Mouse (Mus musculus) bone marrow macrophage, adult 2 months (primary cell): ENCODE results near the gene Tspan18. TPM values are rescaled to one million over a fixed set of nuclear protein-coding genes. Genes with fewer than 3 reads are reported as not detected.

Experiments
- H3K27ac ChIP-seq: 2 replicates; pipeline ENCODE4 v1.5.1; 2012; ENCODE audit warnings: low read depth, low read length; ENCODE audit not compliant: insufficient read depth
- H3K4me1 ChIP-seq: 2 replicates; pipeline ENCODE4 v1.6.1; 2012; ENCODE audit warnings: low read length; ENCODE audit not compliant: control insufficient read depth, insufficient read depth
- H3K4me3 ChIP-seq: 2 replicates; pipeline ENCODE4 v1.5.1; 2012; ENCODE audit warnings: mild to moderate bottlenecking, low read length, moderate library complexity; ENCODE audit not compliant: insufficient read depth
- CTCF ChIP-seq: IDR thresholded peaks from 2 replicates; pipeline ENCODE4 v1.5.1; 2012; ENCODE audit warnings: low read depth, mild to moderate bottlenecking, low read length, moderate library complexity
- POLR2A ChIP-seq: IDR thresholded peaks from 2 replicates; pipeline ENCODE4 v1.6.1; 2012; ENCODE audit warnings: mild to moderate bottlenecking, low read depth, low read length, borderline replicate concordance
- polyA plus RNA-seq: library from polyadenylated mRNA; stranded (reverse); fragments of >200 nt; gene quantifications from 2 replicates; pipeline ENCODE4 v1.2.4, GENCODE M21; 2012; ENCODE audit not compliant: missing spikeins, insufficient read depth, insufficient read length

Gene Tspan18
- polyA plus RNA-seq, 1 experiment, result not detected

DNA sequence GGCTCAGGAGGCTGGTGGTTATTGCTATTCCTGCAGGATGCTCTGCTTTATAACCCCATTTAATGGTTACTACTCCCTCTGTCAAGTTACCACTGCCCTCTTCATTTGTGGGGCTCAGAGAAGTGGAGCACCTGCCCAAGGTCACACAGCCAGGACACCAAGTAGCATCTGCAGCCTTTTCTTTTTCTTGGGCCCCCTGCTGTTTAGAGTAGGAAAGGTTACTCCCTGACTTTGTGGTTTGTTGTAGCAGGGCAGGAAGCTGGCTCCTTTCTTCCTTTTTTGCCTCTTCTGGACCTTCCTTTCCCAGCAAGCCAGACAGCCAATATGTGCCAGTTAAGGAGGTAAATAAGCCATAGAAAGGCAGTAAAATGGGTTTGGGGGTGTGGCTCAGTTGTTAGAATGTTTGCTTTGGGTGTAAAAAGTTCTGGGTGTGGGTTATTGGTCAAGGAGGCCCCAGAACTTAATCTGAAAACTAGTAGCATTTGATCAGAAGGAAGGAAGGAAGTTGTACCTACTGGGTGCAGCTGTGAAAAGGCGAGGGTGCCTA, 179.7 kb downstream of the Tspan18 start:
- Histone ChIP-seq H3K27ac (no peak overlapping the region), H3K4me3 (no peak overlapping the region), H3K4me1 (no peaks in the 10 kb centered on the region)
- TF ChIP-seq POLR2A, result no peak

DNA sequence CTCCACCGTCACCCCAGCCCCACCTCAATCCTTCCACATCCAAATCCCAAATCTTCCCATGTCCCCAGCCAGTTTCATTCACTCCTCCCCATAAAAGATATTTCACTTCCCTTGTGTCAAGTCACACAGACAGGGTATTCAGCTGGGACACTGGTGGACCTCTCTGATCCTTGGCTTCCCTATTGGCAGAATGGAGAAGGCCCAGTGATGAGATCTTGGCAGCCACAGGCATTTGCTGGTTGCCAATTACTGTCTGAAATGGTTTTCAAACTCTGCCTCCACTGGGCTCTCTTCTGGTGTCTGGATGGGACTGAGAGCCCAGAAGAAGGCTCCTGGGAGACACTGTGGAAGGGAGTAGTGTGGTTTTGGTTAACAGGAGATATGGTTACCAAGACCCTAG, 180.5 kb downstream of the Tspan18 start:
- no peak for TF ChIP-seq POLR2A
- no peak for TF ChIP-seq CTCF

GRCm38 (mm10) chr2:93152883-93153491, 181.3 kb downstream of the Tspan18 start:
- TF ChIP-seq CTCF, result no peak
- TF ChIP-seq POLR2A, result no peak
- no peak overlapping the region for H3K27ac ChIP-seq
- no peaks in the 10 kb centered on the region for H3K4me1 ChIP-seq
- no peak overlapping the region for H3K4me3 ChIP-seq

More for the DNA sequence above, 180.5 kb downstream of the Tspan18 start:
- H3K27ac ChIP-seq, result no peak overlapping the region
- H3K4me3 ChIP-seq, result no peak overlapping the region
- H3K4me1 ChIP-seq, result no peaks in the 10 kb centered on the region

GRCm38 (mm10) chr2:93152191-93152601, 182.1 kb downstream of the Tspan18 start:
- no peak overlapping the region for H3K4me3 ChIP-seq
- TF ChIP-seq POLR2A (no peak), CTCF (no peak)
- H3K27ac ChIP-seq, result no peak overlapping the region
- H3K4me1 ChIP-seq, result no peaks in the 10 kb centered on the region

Other genes starting within 250 kb of the Tspan18 start
- gene Trp53i11, start 147.0 kb downstream of the Tspan18 start, polyA plus RNA-seq, result not detected in 2 replicates
- gene Cd82, start 128.6 kb upstream of the Tspan18 start, polyA plus RNA-seq, result 74.1 and 79.5 TPM in 2 replicates
- not detected in 2 replicates for gene Gm10803, start 226.1 kb upstream of the Tspan18 start, polyA plus RNA-seq